Mouse (Mus musculus) cerebellum, adult 2 months (tissue): ENCODE data around the gene Fam98b.

Experiments used
- CTCF ChIP-seq: fragments of 200-500 bp; IDR thresholded peaks from 2 replicates; pipeline ENCODE4 v1.5.1; 2011; ENCODE audit warnings: low read depth, mild to moderate bottlenecking, control low read depth, low read length, moderate library complexity, borderline replicate concordance; ENCODE audit not compliant: insufficient read depth
- POLR2A ChIP-seq: fragments of 200-500 bp; IDR thresholded peaks from 2 replicates; pipeline ENCODE4 v1.6.1; 2011; ENCODE audit warnings: low read length, control low read depth, borderline replicate concordance; ENCODE audit not compliant: insufficient read depth

DNA sequence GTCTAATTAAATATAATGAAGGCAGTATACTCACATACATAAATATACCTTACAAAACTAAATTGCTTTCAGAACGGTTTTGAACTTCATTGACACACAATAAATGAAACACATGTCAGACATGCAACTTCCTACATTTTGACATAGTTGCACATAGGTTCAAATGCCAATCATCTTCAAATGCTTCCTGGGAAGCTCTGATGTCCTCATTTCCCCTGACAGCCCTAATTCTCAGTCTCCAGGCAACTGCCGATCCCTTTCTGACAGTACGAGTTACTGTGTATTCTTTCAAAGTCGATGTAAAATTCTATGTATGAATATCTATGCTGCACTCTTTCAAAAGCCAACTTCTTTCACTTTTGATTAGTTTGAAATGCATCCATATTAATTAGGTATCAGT is 7.6 kb upstream of the Fam98b start:
- TF ChIP-seq POLR2A: no peak
- no peak for TF ChIP-seq CTCF
